Mouse (Mus musculus) bone marrow macrophage, adult 2 months (primary cell): ENCODE measurements around the gene G3bp2. TPM values are rescaled to one million over a fixed set of nuclear protein-coding genes. Genes with fewer than 3 reads are reported as not detected.

Source experiments
- H3K27ac ChIP-seq: 2 replicates; pipeline ENCODE4 v1.5.1; 2012; ENCODE audit warnings: low read depth, low read length; ENCODE audit not compliant: insufficient read depth
- H3K4me1 ChIP-seq: 2 replicates; pipeline ENCODE4 v1.6.1; 2012; ENCODE audit warnings: low read length; ENCODE audit not compliant: control insufficient read depth, insufficient read depth
- H3K4me3 ChIP-seq: 2 replicates; pipeline ENCODE4 v1.5.1; 2012; ENCODE audit warnings: mild to moderate bottlenecking, low read length, moderate library complexity; ENCODE audit not compliant: insufficient read depth
- CTCF ChIP-seq: IDR thresholded peaks from 2 replicates; pipeline ENCODE4 v1.5.1; 2012; ENCODE audit warnings: low read depth, mild to moderate bottlenecking, low read length, moderate library complexity
- POLR2A ChIP-seq: IDR thresholded peaks from 2 replicates; pipeline ENCODE4 v1.6.1; 2012; ENCODE audit warnings: mild to moderate bottlenecking, low read depth, low read length, borderline replicate concordance
- polyA plus RNA-seq: library from polyadenylated mRNA; stranded (reverse); fragments of >200 nt; gene quantifications from 2 replicates; pipeline ENCODE4 v1.2.4, GENCODE M21; 2012; ENCODE audit not compliant: missing spikeins, insufficient read depth, insufficient read length

G3bp2 gene
- polyA plus RNA-seq, 1 experiment: 112 TPM

DNA sequence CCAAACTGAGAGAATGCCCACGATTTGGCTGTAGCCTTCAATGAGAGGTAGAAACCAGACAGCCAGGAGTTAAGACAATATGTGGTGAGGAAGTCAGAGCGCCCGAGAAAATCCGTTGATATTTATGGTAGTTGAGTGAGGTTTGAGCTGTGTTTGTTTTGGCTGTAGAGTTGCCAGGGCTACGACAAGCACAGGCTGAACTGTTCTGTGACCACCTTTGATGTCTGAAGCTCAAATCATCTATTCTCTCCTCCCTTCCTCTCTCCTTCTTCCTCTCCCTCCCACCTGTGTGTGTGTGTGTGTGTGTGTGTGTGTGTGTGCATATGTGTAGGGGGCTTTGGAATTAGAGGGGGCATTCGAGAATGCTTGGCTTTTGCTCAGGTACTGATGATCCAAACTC, 19.5 kb upstream of the G3bp2 start:
- TF ChIP-seq POLR2A: no peak
- no peak for TF ChIP-seq CTCF
- Histone ChIP-seq H3K4me3 (no peak overlapping the region), H3K4me1 (peaks cover 29% of the 10 kb centered on the region), H3K27ac (no peak overlapping the region)

DNA sequence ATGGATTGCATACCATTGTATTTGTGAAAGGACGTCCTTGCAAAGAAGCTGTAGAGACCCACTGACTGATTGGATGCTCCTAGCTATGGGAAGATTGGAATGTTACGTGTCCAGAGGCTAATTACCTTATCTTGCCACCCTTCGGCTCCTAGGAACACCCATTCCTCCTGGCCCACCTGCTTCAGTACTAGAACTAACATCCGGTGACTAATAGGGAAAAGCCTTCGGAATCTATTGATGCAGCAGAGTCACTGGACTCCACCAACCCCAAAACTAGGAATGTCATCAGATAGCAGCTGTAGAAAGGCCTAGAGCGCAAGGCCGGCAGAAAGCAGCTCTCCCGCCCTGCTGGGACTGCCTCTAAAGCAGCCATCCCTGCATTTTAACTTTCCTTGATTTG, 18.1 kb upstream of the G3bp2 start:
- no peak overlapping the region for H3K4me3 ChIP-seq
- TF ChIP-seq CTCF (no peak), POLR2A (no peak)
- H3K4me1 ChIP-seq: peaks cover 34% of the 10 kb centered on the region
- H3K27ac ChIP-seq: no peak overlapping the region

DNA sequence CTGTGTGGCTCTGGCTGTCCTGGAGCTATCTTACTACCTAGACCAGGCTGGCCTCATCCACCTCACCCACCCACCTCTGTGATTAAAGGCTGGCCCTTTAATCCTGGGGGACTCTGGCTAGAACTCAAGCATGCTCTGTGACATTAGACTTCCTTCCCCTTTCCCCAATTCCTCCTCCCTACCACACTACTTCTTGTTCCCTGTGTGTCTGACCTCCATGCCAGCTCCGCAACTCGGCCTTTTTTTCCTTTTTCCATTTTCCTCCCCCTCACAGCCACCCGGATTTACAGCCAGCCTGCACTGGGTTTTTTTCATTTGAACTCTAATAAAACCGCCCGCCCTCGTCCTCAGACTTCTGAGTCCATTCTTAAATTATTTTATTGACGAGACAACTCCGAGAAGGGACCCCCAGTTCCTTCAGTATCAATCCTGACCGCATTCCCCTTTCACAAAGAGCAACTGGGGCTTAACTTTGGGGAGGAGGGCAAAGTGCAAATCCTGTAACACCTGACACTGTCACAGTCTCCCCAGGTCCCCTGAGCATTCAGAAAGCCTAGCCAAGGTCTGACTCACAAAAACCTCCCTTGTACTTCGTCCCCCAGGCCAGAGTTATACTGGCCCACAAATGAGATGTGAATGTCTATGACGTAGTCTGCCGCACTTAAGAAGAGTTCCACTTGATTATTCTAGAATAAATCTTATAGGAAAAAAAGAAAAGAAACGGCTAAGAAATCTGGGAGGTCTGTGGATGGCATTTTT, 15.0 kb upstream of the G3bp2 start:
- H3K27ac ChIP-seq: peak overlapping the region; percentile 87
- TF ChIP-seq CTCF (no peak), POLR2A (no peak)

DNA sequence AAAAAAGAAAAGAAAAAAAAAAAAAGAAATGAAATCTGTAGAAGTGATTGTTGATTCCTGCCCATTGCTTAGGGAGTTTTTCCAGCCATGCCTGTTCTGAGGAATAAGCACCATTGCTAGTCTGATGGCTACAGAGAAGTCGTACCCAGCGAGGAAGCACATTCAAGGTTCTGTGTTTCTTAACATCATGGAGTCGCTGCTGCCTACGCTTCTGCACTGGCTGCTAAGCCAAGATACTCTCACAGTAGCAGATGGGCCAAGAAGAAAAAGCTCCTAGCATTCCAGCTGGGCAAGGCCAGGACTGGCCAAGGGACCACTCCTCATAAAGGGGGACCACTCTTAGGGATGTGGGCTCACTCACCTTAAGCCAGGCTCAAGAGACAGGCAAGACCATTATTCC, 14.3 kb upstream of the G3bp2 start:
- H3K4me3 ChIP-seq: no peak overlapping the region
- peaks cover 33% of the 10 kb centered on the region for H3K4me1 ChIP-seq
- peak overlapping the region; percentile 87 for H3K27ac ChIP-seq
- no peak for TF ChIP-seq POLR2A
- no peak for TF ChIP-seq CTCF

More for the DNA sequence above, 15.0 kb upstream of the G3bp2 start:
- Histone ChIP-seq H3K4me3 (peak overlapping the region; percentile 46), H3K4me1 (peaks cover 29% of the 10 kb centered on the region)

DNA sequence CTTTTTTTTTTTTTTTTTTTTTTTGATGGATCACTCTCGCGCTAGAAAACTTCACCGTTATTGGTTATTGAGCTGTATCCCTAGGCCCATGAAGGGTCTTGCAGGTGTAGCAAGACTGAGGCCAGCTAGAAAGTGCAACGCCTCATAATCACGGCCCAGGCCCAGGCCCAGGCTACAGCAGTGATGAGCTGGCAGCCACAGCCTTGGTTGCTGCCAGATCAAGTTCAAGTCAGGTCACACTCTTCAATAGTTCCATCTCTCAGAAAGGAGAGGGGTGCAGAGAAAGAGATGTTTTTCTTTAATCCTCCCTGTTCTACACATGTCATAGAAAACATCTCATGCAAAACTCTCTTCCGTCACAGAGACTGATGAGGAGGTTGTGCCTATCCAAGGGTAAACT, 13.3 kb upstream of the G3bp2 start:
- no peak overlapping the region for H3K4me3 ChIP-seq
- no peak for TF ChIP-seq CTCF
- no peak for TF ChIP-seq POLR2A
- H3K27ac ChIP-seq: no peak overlapping the region
- H3K4me1 ChIP-seq: peaks cover 38% of the 10 kb centered on the region

DNA sequence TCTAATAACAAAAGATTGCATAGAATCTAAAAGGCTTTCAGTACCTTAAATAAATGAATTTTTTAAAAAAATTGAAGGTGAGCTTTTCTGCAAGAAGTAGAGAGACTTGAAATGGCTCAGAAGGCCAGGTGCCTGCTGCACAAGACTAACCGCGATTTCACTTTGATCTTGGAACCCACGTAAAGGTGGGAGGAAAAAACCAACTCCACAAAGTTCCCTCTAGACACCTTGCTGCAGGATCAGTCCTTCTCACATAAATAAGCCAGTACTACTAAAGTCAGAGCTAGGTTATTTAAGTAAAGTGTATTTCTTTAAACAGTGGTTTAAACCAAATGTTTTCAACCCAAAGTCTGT, 10.5 kb upstream of the G3bp2 start:
- Histone ChIP-seq H3K4me1 (peaks cover 39% of the 10 kb centered on the region), H3K4me3 (no peak overlapping the region; the same call in 1 of the 2 replicates), H3K27ac (peak overlapping the region; percentile 7; the same call in 1 of the 2 replicates)
- no peak for TF ChIP-seq CTCF
- TF ChIP-seq POLR2A: no peak

DNA sequence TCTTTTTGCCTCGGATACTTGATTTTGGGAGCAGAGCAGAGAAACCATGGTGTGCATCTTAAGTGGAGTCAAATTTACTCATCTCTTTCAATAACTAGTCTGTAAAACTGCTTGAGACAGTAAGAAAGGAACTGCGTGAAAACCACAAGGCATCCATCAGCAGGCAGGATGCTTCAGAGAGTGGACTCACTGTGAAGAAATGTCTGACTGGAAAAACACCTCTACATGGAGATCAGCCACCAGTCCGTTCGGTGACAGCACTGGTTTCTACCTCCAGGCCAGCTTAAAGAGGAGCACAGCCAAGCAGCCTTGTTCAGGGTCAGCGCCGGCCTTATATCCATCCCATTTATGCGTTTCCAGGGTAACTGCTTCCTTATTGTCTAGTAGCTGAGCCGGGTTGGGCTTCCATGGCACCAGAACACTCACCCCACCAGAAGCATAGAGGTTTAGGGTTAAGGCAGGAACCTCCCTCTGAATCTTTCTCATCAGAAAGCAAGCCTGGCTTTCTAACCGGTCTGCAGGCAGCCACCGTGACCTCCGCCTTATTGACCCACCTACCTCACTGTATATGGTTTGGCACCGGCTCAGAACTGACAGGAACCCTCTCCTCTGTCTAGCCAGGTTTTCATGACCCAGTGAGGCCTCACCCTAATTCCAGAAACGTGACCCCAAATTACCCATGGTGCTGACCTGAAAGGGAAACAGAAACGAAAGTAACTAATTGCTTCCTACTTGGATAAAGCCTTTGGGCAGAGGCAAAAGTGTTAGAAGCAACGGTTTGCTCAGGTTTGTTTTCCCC, 9.9 kb upstream of the G3bp2 start:
- Histone ChIP-seq H3K4me3 (peak overlapping the region; percentile 53), H3K27ac (peak overlapping the region; percentile 7; the same call in 1 of the 2 replicates), H3K4me1 (peaks cover 36% of the 10 kb centered on the region)
- TF ChIP-seq CTCF: no peak
- no peak for TF ChIP-seq POLR2A

DNA sequence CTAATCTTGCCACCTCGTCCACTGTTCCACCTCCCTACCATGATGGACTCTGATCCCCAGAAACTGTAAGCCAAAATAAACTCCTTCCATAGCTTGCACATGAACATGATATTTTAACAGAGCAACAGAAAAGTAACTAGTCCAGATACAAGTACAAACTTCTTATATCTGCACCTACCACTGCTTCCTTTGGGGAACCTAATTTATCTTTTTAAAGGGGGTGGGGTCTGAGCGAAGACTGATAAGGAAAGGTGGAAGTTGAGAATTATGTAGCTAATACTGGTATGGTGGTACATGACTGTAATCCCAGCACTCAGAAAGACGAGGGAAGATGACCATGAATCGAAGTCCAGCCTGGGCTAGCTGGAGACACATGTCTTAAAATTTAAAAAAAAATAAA, 4.0 kb upstream of the G3bp2 start:
- Histone ChIP-seq H3K4me3 (no peak overlapping the region), H3K27ac (no peak overlapping the region), H3K4me1 (peaks cover 6% of the 10 kb centered on the region)
- TF ChIP-seq POLR2A (no peak), CTCF (no peak)

DNA sequence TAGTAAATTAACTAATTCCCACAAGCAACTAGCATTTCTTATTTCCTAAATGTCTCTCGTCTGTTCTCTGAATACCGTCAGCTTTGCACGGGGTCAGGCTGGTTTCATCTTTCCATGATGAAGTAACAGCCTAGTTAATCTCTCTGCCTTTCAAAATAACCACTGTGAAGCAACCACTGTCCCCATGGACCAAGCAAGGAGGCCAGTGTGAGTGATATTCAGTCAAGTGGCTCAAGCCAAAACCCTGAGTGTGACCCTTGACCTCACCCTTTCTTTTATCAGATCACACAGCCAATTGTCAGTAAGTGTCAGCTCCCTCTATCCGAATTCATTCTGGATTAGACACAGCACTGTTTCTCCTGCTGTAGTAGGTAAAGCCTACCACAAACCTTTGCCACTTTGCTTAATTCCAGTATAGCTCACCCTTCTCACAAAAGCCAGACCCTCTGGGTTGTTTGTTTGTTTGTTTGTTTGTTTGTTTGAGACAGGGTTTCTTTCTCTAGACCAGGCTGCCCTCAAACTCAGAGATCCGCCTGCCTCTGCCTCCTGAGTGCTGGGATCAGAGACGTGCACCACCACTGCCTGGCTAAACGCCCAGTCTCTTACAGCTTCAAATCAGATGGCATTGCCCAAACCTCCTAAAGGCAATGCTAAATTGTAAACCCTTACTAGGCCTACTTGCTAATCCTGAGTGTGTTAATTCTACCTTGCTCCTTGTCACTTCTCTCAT, 2.5 kb upstream of the G3bp2 start:
- Histone ChIP-seq H3K4me1 (peaks cover 8% of the 10 kb centered on the region), H3K27ac (no peak overlapping the region), H3K4me3 (no peak overlapping the region)
- TF ChIP-seq POLR2A: no peak

DNA sequence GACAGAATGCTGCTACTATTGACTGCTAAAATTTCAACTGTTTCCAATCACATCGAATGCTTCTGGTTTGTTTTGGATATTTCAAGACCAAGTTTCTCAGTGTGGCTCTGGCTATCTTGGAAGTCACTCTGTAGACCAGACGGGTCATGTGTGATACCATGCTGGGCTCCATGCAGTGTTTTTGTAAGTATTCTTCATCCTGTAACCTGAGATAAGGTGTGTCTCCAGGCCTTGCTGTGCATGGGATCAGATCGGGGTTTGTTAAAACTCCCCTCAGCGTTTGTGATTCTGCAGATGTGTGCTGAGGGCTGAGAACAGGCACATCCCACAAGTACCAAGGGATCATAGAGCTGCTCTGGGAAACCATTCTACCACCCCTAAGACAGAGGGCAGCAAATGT, 1.7 kb upstream of the G3bp2 start:
- no peak overlapping the region for H3K4me3 ChIP-seq
- H3K27ac ChIP-seq: no peak overlapping the region
- peaks cover 13% of the 10 kb centered on the region for H3K4me1 ChIP-seq
- TF ChIP-seq CTCF (no peak), POLR2A (no peak)
